In the genomic region with DNA sequence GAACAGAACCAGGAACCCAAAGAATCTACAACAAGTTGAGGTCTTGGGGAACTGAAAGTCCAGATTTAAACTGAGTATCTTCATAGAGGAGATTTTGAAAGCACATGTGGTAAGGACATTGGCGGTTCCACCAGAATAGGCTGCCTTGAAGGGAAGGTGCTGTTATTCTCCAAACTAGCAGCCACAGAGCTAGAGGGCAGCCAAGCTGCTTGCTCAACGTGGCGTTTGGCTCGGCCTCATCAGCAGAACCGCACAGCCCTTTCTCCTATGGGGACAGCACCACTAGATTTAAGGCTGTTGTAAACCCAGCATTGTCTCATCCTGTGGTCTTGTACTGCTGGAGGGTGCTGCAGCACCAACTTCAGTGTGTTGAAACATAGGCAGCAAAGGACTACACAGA, we compare ENCODE assay signal across 22 mouse cellular contexts. TPM values are rescaled to one million over a fixed set of nuclear protein-coding genes. Genes with fewer than 3 reads are reported as not detected.
A peak's percentile ranks its signal among the peaks of the same experiment; 100 is the strongest.
DNase-seq lines count a peak whose midpoint lies in the region; ATAC-seq lines count a peak whose summit lies in the region.
"Had no signal": no experiment of that assay in that cellular context is flagged by ENCODE, and none has a peak within 500 bp of the region (broad histone marks: within the 10 kb centered on the region; RNA-seq: fewer than 3 reads in every experiment).

No protein-coding gene starts in this region.

- intact Hi-C loops in gastrocnemius, postnatal 14 days (cut with DNase I; ENCODE audit: low total_unique reads) = no loop called here

- H3K4me1 ChIP-seq in liver, embryonic 12.5 days = peaks cover 55% of the 10 kb centered on the region
- peaks cover 11% of the 10 kb centered on the region for H3K4me1 ChIP-seq in liver, embryonic 16.5 days (ENCODE audit: control insufficient read depth, low read depth, low read length)
- H3K4me1 ChIP-seq: heart, embryonic 10.5 days; hindbrain, embryonic 13.5 days; neural tube, embryonic 15.5 days had no signal

- no peaks in the 10 kb centered on the region for H3K27me3 ChIP-seq in liver, embryonic 12.5 days (replicated peaks)
- no peaks in the 10 kb centered on the region for H3K27me3 ChIP-seq in liver, embryonic 16.5 days (ENCODE audit: control insufficient read depth, insufficient read depth, low read depth, low read length)
- H3K27me3 ChIP-seq: hindbrain, embryonic 13.5 days; neural tube, embryonic 15.5 days had no signal

- no peaks in the 10 kb centered on the region for H3K36me3 ChIP-seq in liver, embryonic 12.5 days
- no peaks in the 10 kb centered on the region for H3K36me3 ChIP-seq in liver, embryonic 16.5 days (ENCODE audit: control insufficient read depth, insufficient read depth)
- H3K36me3 ChIP-seq: heart, embryonic 10.5 days; hindbrain, embryonic 13.5 days; neural tube, embryonic 15.5 days had no signal

- DNase-seq in liver (no peak), R1 (ENCODE audit: low read depth, low spot score) (peak; percentile 14)
- DNase-seq in thymus, postnatal 14 days = no peak
- no peak for DNase-seq in adrenal gland, adult 8-10 months
- DNase-seq in gastrocnemius, postnatal 14 days = no peak
- DNase-seq: adrenal gland, postnatal 10 days; cerebellum, adult 11-12 months; cerebellum, postnatal 14 days; embryo, embryonic 11 days; kidney, adult 8-10 months; kidney, postnatal 14 days; lung, adult 18-20 months; lung, postnatal 14 days; thymus, postnatal 36 days had no signal

- no peak overlapping the region for H3K4me3 ChIP-seq in liver, embryonic 12.5 days
- H3K4me3 ChIP-seq in liver, embryonic 16.5 days (ENCODE audit: low read depth, low read length) = no peak overlapping the region
- H3K4me3 ChIP-seq: heart, embryonic 10.5 days; hindbrain, embryonic 13.5 days; neural tube, embryonic 15.5 days had no signal

- H3K27ac ChIP-seq in liver, embryonic 12.5 days = 0 out of 2 replicates have a peak overlapping the region, but pooled peaks have one; percentile 37
- H3K27ac ChIP-seq in liver, embryonic 16.5 days (ENCODE audit: low read length) = peak overlapping the region; percentile 12; the same call in 1 of the 2 replicates
- H3K27ac ChIP-seq: heart, embryonic 10.5 days; hindbrain, embryonic 13.5 days; neural tube, embryonic 15.5 days had no signal

- H3K9me3 ChIP-seq in liver, embryonic 12.5 days (replicated peaks) = no peaks in the 10 kb centered on the region
- H3K9me3 ChIP-seq in liver, embryonic 16.5 days (replicated peaks; ENCODE audit: control insufficient read depth, low read length) = no peaks in the 10 kb centered on the region
- H3K9me3 ChIP-seq: heart, embryonic 10.5 days; hindbrain, embryonic 13.5 days; neural tube, embryonic 15.5 days had no signal

- no peak overlapping the region for H3K4me2 ChIP-seq in liver, embryonic 12.5 days
- H3K4me2 ChIP-seq in liver, embryonic 16.5 days (ENCODE audit: low read depth, low read length) = no peak overlapping the region
- H3K4me2 ChIP-seq: hindbrain, embryonic 13.5 days; midbrain, embryonic 11.5 days; neural tube, embryonic 15.5 days had no signal

- WGBS in liver, embryonic 12.5 days (ENCODE audit: insufficient replicate concordance) = 65% methylated on average over 5 of the region's 5 CpGs
- WGBS in liver, embryonic 16.5 days (ENCODE audit: insufficient replicate concordance) = 65% methylated on average over 5 of the region's 5 CpGs

- H3K9ac ChIP-seq in liver, embryonic 12.5 days = no peak overlapping the region
- H3K9ac ChIP-seq in liver, embryonic 16.5 days (ENCODE audit: low read depth, low read length) = no peak overlapping the region
- H3K9ac ChIP-seq: hindbrain, embryonic 13.5 days; neural tube, embryonic 15.5 days had no signal

- no peak for ATAC-seq in liver, embryonic 12.5 days
- ATAC-seq in liver, embryonic 16.5 days (ENCODE audit: low read depth) = no peak
- 0 out of 2 replicates have a peak, but pooled peaks have one; percentile 23 for ATAC-seq in neutrophil, adult 5-6 weeks (ENCODE audit: extremely low read depth, insufficient number of reproducible peaks, low FRiP score, poor library complexity, severe bottlenecking)
- ATAC-seq: forebrain, embryonic 16.5 days had no signal

RNA-seq across cellular contexts. Expression of a gene that starts 8.3 kb away (rescaled TPM):
- polyA plus RNA-seq in liver, embryonic 12.5 days (2016; fragmentation: Nextera tagmentation; extraction: Ambion mirVana) = 108 and 113 TPM in 2 replicates
- polyA plus RNA-seq in liver, embryonic 16.5 days (2015; fragmentation: Nextera tagmentation; extraction: Ambion mirVana) = 59.4 and 64.7 TPM in 2 replicates
- 55.7 and 62.5 TPM in 2 replicates for total RNA-seq in neutrophil, adult 5-6 weeks (2017)
- total RNA-seq in adrenal gland, adult 8-10 months (2022) = 10 to 100 TPM; 16.2 to 26.5 (median 20.5) TPM
- 1 to 10 TPM; 6.0 to 7.5 TPM for total RNA-seq in gastrocnemius, postnatal 14 days (2021)
